Mouse (Mus musculus) fibroblast of lung, adult 2 months (primary cell): ENCODE data around the gene Ccnk.

Source experiments
- DNase-seq: peaks from one replicate; pipeline ENCODE4 v3.0.0-alpha.2; 2011; ENCODE audit warnings: low read depth

Ccnk gene

GRCm38 (mm10) chr12:108245579-108245978, 66.2 kb downstream of the Ccnk start:
- no peak for DNase-seq

- no peak for DNase-seq
Measured at GRCm38 (mm10) chr12:108246759-108247500, 67.6 kb downstream of the Ccnk start.

GRCm38 (mm10) chr12:108249019-108249418, 69.6 kb downstream of the Ccnk start:
- no peak for DNase-seq

DNA sequence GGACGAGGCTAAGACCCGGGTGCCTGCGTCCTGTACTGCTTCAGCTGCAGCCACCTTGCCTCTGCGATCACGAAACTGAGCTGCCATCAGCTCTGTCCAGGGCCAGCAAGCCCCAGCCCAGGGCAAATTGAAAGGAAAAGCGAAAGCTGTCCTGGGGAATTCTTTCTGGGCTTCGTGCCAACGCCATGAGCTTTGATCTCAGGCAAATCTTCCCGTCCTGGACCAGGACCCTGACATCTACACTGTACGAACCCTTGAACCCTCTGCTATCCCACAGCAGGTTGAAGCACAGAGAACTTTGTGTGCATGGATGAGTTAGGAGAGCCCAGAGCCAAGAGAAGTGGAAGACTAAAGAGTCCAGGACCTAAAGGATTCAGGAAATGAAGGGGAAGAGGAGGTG, 70.1 kb downstream of the Ccnk start:
- no peak for DNase-seq

GRCm38 (mm10) chr12:108251034-108251792, 71.8 kb downstream of the Ccnk start:
- DNase-seq: no peak

GRCm38 (mm10) chr12:108251825-108252542, 72.6 kb downstream of the Ccnk start:
- DNase-seq: no peak
